Mouse (Mus musculus) midbrain, embryonic 15.5 days (tissue): Measurements from ENCODE around the gene Ston1. TPM values are rescaled to one million over a fixed set of nuclear protein-coding genes. Genes with fewer than 3 reads are reported as not detected.

Experiments used
- ATAC-seq: fragments of 200-750 bp; cut with Nextera tagmentation; replicated peaks from 2 replicates; pipeline ENCODE4 v1.8.0; 2017; ENCODE audit warnings: moderate TSS enrichment
- H3K27ac ChIP-seq: fragments of 300-500 bp; sonication (generic); 2 replicates; pipeline ENCODE4 v1.5.1; 2015; ENCODE audit warnings: mild to moderate bottlenecking, inconsistent platforms
- H3K27me3 ChIP-seq: fragments of 300-500 bp; sonication (generic); replicated peaks from 2 replicates; pipeline ENCODE4 v1.6.1; 2015; ENCODE audit warnings: inconsistent platforms
- H3K36me3 ChIP-seq: fragments of 300-500 bp; sonication (generic); replicated peaks from 2 replicates; pipeline ENCODE4 v1.6.1; 2015; ENCODE audit warnings: inconsistent platforms
- H3K4me1 ChIP-seq: fragments of 300-500 bp; sonication (generic); 2 replicates; pipeline ENCODE4 v1.6.1; 2015; ENCODE audit warnings: inconsistent platforms
- H3K4me2 ChIP-seq: fragments of 300-500 bp; sonication (generic); 2 replicates; pipeline ENCODE4 v1.6.1; 2015; ENCODE audit warnings: inconsistent platforms, mild to moderate bottlenecking, moderate library complexity
- H3K4me3 ChIP-seq: fragments of 300-500 bp; sonication (generic); 2 replicates; pipeline ENCODE4 v1.5.1; 2015; ENCODE audit warnings: mild to moderate bottlenecking, inconsistent platforms
- H3K9ac ChIP-seq: fragments of 300-500 bp; sonication (generic); 2 replicates; pipeline ENCODE4 v1.6.1; 2015; ENCODE audit warnings: mild to moderate bottlenecking, inconsistent platforms
- H3K9me3 ChIP-seq: fragments of 300-500 bp; sonication (generic); 2 replicates; pipeline ENCODE4 v1.6.1; 2016; ENCODE audit warnings: inconsistent platforms
- WGBS: fragments of 180-500 bp; shearing (Covaris S2); methylation state at CpG from one replicate; pipeline ENCODE4 v1.1.7; 2015; ENCODE audit warnings: mixed read lengths; 5-methylcytosine and 5-hydroxymethylcytosine counted together
- polyA plus RNA-seq: library from polyadenylated mRNA; unstranded; fragments of >200 nt; fragmentation: Nextera tagmentation; extraction: Ambion mirVana; gene quantifications from 2 replicates; pipeline ENCODE4 v1.2.1, GENCODE M21; 2015

The Ston1 gene
- 2.1 and 2.2 TPM in 2 replicates for polyA plus RNA-seq

- ATAC-seq: peak; percentile 91
- under 1% methylated on average over 41 of the region's 41 CpGs for WGBS
- H3K9ac ChIP-seq: peak within 1 kb of the TSS; percentile 55
- no peaks in the 10 kb centered on the region for H3K36me3 ChIP-seq
- peak within 1 kb of the TSS; percentile 90 for H3K4me2 ChIP-seq
- H3K4me1 ChIP-seq: peaks cover 9% of the 10 kb centered on the region
- H3K27ac ChIP-seq: peak within 1 kb of the TSS; percentile 72
- no peaks in the 10 kb centered on the region for H3K9me3 ChIP-seq
- H3K27me3 ChIP-seq: no peaks in the 10 kb centered on the region
- peak within 1 kb of the TSS; percentile 51 for H3K4me3 ChIP-seq
These were observed at the start of gene Ston1 for GRCm38 (mm10) chr17:88597222-88598055. TSS of gene Ston1 (plus strand) at chr17:88597684.

GRCm38 (mm10) chr17:88549411-88550191, 47.9 kb upstream of the Ston1 start:
- H3K36me3 ChIP-seq: peaks cover 8% of the 10 kb centered on the region; the same call in 1 of the 2 replicates
- H3K27ac ChIP-seq: no peak overlapping the region
- H3K4me1 ChIP-seq: no peaks in the 10 kb centered on the region
- H3K4me3 ChIP-seq: no peak overlapping the region
- ATAC-seq: no peak
- no peaks in the 10 kb centered on the region for H3K27me3 ChIP-seq
- H3K9ac ChIP-seq: no peak overlapping the region
- H3K4me2 ChIP-seq: no peak overlapping the region
- no peaks in the 10 kb centered on the region for H3K9me3 ChIP-seq
- WGBS: 88% methylated on average over 24 of the region's 24 CpGs

GRCm38 (mm10) chr17:88550351-88550750, 47.1 kb upstream of the Ston1 start:
- no peak overlapping the region for H3K9ac ChIP-seq
- no peaks in the 10 kb centered on the region for H3K27me3 ChIP-seq
- H3K36me3 ChIP-seq: peaks cover 8% of the 10 kb centered on the region; the same call in 1 of the 2 replicates
- 69% methylated on average over 5 of the region's 5 CpGs for WGBS
- ATAC-seq: no peak
- no peaks in the 10 kb centered on the region for H3K4me1 ChIP-seq
- H3K9me3 ChIP-seq: no peaks in the 10 kb centered on the region
- no peak overlapping the region for H3K4me2 ChIP-seq
- no peak overlapping the region for H3K27ac ChIP-seq
- H3K4me3 ChIP-seq: no peak overlapping the region

- no peak for ATAC-seq
- H3K27me3 ChIP-seq: no peaks in the 10 kb centered on the region
- 79% methylated on average over 10 of the region's 10 CpGs for WGBS
- H3K4me3 ChIP-seq: no peak overlapping the region
- no peak overlapping the region for H3K27ac ChIP-seq
- H3K9me3 ChIP-seq: no peaks in the 10 kb centered on the region
- H3K36me3 ChIP-seq: peaks cover 8% of the 10 kb centered on the region; the same call in 1 of the 2 replicates
- H3K9ac ChIP-seq: no peak overlapping the region
- H3K4me2 ChIP-seq: no peak overlapping the region
- no peaks in the 10 kb centered on the region for H3K4me1 ChIP-seq
These were observed 46.2 kb upstream of the Ston1 start for GRCm38 (mm10) chr17:88550981-88551940.

- 23% methylated on average over 6 of the region's 6 CpGs for whole genome bisulfite sequencing
- Histone ChIP-seq H3K9me3 (no peaks in the 10 kb centered on the region), H3K27ac (no peak overlapping the region), H3K4me3 (no peak overlapping the region), H3K27me3 (no peaks in the 10 kb centered on the region), H3K9ac (no peak overlapping the region), H3K4me1 (no peaks in the 10 kb centered on the region), H3K4me2 (no peak overlapping the region), H3K36me3 (peaks cover 15% of the 10 kb centered on the region)
- no peak; the same call in 1 of the 2 replicates for ATAC-seq
These were observed 44.9 kb upstream of the Ston1 start for GRCm38 (mm10) chr17:88552556-88552955.

GRCm38 (mm10) chr17:88553001-88553449, 44.5 kb upstream of the Ston1 start:
- no peak for ATAC-seq
- no peaks in the 10 kb centered on the region for H3K4me1 ChIP-seq
- no peak overlapping the region for H3K4me2 ChIP-seq
- 56% methylated on average over 8 of the region's 8 CpGs for WGBS
- no peak overlapping the region for H3K9ac ChIP-seq
- H3K9me3 ChIP-seq: no peaks in the 10 kb centered on the region
- H3K4me3 ChIP-seq: no peak overlapping the region
- H3K27me3 ChIP-seq: no peaks in the 10 kb centered on the region
- H3K27ac ChIP-seq: no peak overlapping the region
- peaks cover 15% of the 10 kb centered on the region for H3K36me3 ChIP-seq

GRCm38 (mm10) chr17:88553473-88554087, 43.9 kb upstream of the Ston1 start:
- no peaks in the 10 kb centered on the region for H3K9me3 ChIP-seq
- 0 out of 2 replicates have a peak, but pooled peaks cover 2% of the 10 kb centered on the region for H3K4me1 ChIP-seq
- H3K4me2 ChIP-seq: no peak overlapping the region
- no peak for ATAC-seq
- 90% methylated on average over 11 of the region's 11 CpGs for WGBS
- peaks cover 15% of the 10 kb centered on the region for H3K36me3 ChIP-seq
- H3K9ac ChIP-seq: no peak overlapping the region
- no peaks in the 10 kb centered on the region for H3K27me3 ChIP-seq
- no peak overlapping the region for H3K27ac ChIP-seq
- no peak overlapping the region for H3K4me3 ChIP-seq

- Histone ChIP-seq H3K9me3 (no peaks in the 10 kb centered on the region), H3K4me3 (no peak overlapping the region), H3K36me3 (peaks cover 10% of the 10 kb centered on the region), H3K27me3 (no peaks in the 10 kb centered on the region), H3K27ac (no peak overlapping the region), H3K9ac (no peak overlapping the region), H3K4me1 (0 out of 2 replicates have a peak, but pooled peaks cover 2% of the 10 kb centered on the region), H3K4me2 (no peak overlapping the region)
- 81% methylated on average over 13 of the region's 13 CpGs for WGBS
- no peak for ATAC-seq
These were observed 41.3 kb upstream of the Ston1 start for GRCm38 (mm10) chr17:88556176-88556575.

GRCm38 (mm10) chr17:88556688-88557087, 40.8 kb upstream of the Ston1 start:
- Histone ChIP-seq H3K4me2 (no peak overlapping the region), H3K9me3 (no peaks in the 10 kb centered on the region), H3K27me3 (no peaks in the 10 kb centered on the region), H3K36me3 (peaks cover 14% of the 10 kb centered on the region), H3K4me1 (0 out of 2 replicates have a peak, but pooled peaks cover 2% of the 10 kb centered on the region), H3K9ac (no peak overlapping the region), H3K27ac (no peak overlapping the region), H3K4me3 (no peak overlapping the region)
- 84% methylated on average over 4 of the region's 4 CpGs for WGBS
- ATAC-seq: no peak

GRCm38 (mm10) chr17:88558168-88558842, 39.2 kb upstream of the Ston1 start:
- H3K27me3 ChIP-seq: no peaks in the 10 kb centered on the region

GRCm38 (mm10) chr17:88563611-88564010, 33.9 kb upstream of the Ston1 start:
- no peak for ATAC-seq
- H3K9me3 ChIP-seq: no peaks in the 10 kb centered on the region
- no peak overlapping the region for H3K4me3 ChIP-seq
- H3K36me3 ChIP-seq: peaks cover 14% of the 10 kb centered on the region
- 83% methylated on average over 3 of the region's 3 CpGs for WGBS
- no peak overlapping the region for H3K27ac ChIP-seq
- H3K4me1 ChIP-seq: no peaks in the 10 kb centered on the region
- H3K9ac ChIP-seq: no peak overlapping the region
- no peaks in the 10 kb centered on the region for H3K27me3 ChIP-seq
- H3K4me2 ChIP-seq: no peak overlapping the region

More at GRCm38 (mm10) chr17:88558168-88558842, 39.2 kb upstream of the Ston1 start:
- Histone ChIP-seq H3K4me1 (0 out of 2 replicates have a peak, but pooled peaks cover 2% of the 10 kb centered on the region), H3K4me2 (no peak overlapping the region), H3K36me3 (peaks cover 11% of the 10 kb centered on the region), H3K9ac (no peak overlapping the region), H3K4me3 (no peak overlapping the region), H3K27ac (0 out of 2 replicates have a peak overlapping the region, but pooled peaks have one; percentile 40), H3K9me3 (no peaks in the 10 kb centered on the region)
- peak; percentile 72 for ATAC-seq
- WGBS: 29% methylated on average over 13 of the region's 13 CpGs
